Mouse (Mus musculus) neural tube, embryonic 14.5 days (tissue): Measurements from ENCODE around the gene Gm21983. TPM values are rescaled to one million over a fixed set of nuclear protein-coding genes. Genes with fewer than 3 reads are reported as not detected.
A peak's percentile ranks its signal among the peaks of the same experiment; 100 is the strongest.

Experiments
- ATAC-seq: fragments of 200-750 bp; cut with Nextera tagmentation; 2 replicates; pipeline ENCODE4 v1.8.0; 2017; ENCODE audit warnings: low read depth, mild to moderate bottlenecking, moderate TSS enrichment, moderate library complexity
- H3K27ac ChIP-seq: fragments of 300-500 bp; sonication (generic); 2 replicates; pipeline ENCODE4 v1.5.1; 2014; ENCODE audit warnings: low read depth, mild to moderate bottlenecking, control low read depth, low read length, moderate library complexity, mixed read lengths
- H3K27me3 ChIP-seq: fragments of 300-500 bp; sonication (generic); 2 replicates; pipeline ENCODE4 v1.6.1; 2014; ENCODE audit warnings: low read length; ENCODE audit not compliant: control insufficient read depth, insufficient read depth
- H3K36me3 ChIP-seq: fragments of 300-500 bp; sonication (generic); 2 replicates; pipeline ENCODE4 v1.6.1; 2014; ENCODE audit warnings: low read length, mixed read lengths; ENCODE audit not compliant: control insufficient read depth, insufficient read depth
- H3K4me1 ChIP-seq: fragments of 300-500 bp; sonication (generic); 2 replicates; pipeline ENCODE4 v1.6.1; 2014; ENCODE audit warnings: low read length; ENCODE audit not compliant: control insufficient read depth, insufficient read depth
- H3K4me2 ChIP-seq: fragments of 300-500 bp; sonication (generic); 2 replicates; pipeline ENCODE4 v1.6.1; 2014; ENCODE audit warnings: mild to moderate bottlenecking, low read depth, low read length, control low read depth
- H3K4me3 ChIP-seq: fragments of 300-500 bp; sonication (generic); 2 replicates; pipeline ENCODE4 v1.5.1; 2014; ENCODE audit warnings: low read depth, low read length, control low read depth, mixed read lengths
- H3K9ac ChIP-seq: fragments of 300-500 bp; sonication (generic); replicated peaks from 2 replicates; pipeline ENCODE4 v1.6.1; 2014; ENCODE audit warnings: low read depth, mild to moderate bottlenecking, control low read depth, low read length, mixed read lengths
- H3K9me3 ChIP-seq: fragments of 300-500 bp; sonication (generic); 2 replicates; pipeline ENCODE4 v1.6.1; 2016; ENCODE audit warnings: low read length; ENCODE audit not compliant: control insufficient read depth
- WGBS: fragments of 180-500 bp; shearing (Covaris S2); extraction: QIAGEN DNeasy Blood & Tissue Kit; methylation state at CpG from one replicate; pipeline ENCODE4 v1.1.7; 2014; 5-methylcytosine and 5-hydroxymethylcytosine counted together
- polyA plus RNA-seq: library from polyadenylated mRNA; unstranded; fragments of >200 nt; fragmentation: Nextera tagmentation; extraction: Ambion mirVana; gene quantifications from 2 replicates; pipeline ENCODE4 v1.2.1, GENCODE M21; 2014

Gene Gm21983
- polyA plus RNA-seq = 0.94 TPM in 1 of 2 replicates, not detected in the other

DNA sequence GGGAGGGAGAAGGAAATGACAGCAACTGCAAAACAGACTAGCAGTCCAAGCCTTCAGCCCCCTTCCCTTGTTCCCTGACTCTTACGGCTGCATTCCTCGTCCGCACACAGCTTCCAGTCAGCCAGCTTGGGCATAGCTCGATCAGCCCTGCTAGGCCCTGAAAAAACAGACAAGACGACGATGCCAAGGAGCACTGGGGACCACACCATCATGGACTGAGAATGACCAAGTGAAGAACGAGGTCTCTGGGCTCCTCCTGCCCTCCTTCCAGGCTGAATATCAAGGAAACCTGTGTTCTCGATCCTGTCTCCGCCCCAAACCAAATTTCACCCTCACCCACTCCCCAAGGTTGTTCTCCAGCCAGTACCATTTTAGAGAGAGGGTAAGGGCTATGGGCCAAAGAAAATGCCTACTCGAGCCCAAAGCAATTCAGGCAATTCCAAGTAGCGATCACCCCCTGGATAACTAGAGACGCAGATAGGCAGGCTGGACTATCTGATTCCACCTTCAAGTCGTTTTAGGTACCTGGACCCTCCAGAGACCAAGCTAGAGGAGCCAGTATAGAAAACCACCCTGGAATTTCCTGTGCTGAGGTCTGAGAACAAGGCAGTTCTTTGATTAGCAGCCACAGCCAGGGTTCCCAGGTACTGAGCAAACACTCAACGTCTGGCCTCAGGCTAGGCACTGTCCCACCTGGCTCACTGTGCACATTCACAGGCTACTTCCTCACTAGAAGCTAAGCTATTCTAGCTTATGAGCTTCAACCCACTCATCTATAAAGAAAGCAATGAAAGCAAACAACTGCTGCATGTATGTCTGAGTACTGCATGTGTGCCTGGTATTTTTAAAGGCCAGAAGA lies at the start of gene Gm21983, which contains the start of gene Mia:
Gene Gm21983, minus strand, starts transcription at position 250 of the 859 bp plus-strand sequence.
Gene Mia, minus strand, starts transcription at position 321 of the 859 bp plus-strand sequence.
- H3K4me2 ChIP-seq = no peak within 1 kb of the TSS
- no peak for ATAC-seq
- 68% methylated on average over 14 of the region's 14 CpGs for WGBS
- peaks cover 5% of the 10 kb centered on the region for H3K4me1 ChIP-seq
- no peak within 1 kb of the TSS for H3K9ac ChIP-seq
- no peaks in the 10 kb centered on the region for H3K27me3 ChIP-seq
- peaks cover 16% of the 10 kb centered on the region for H3K36me3 ChIP-seq
- H3K9me3 ChIP-seq = no peaks in the 10 kb centered on the region
- no peak within 1 kb of the TSS for H3K4me3 ChIP-seq
- H3K27ac ChIP-seq = peak within 1 kb of the TSS; percentile 82; the same call in 1 of the 2 replicates

- ATAC-seq = no peak
- 21% methylated on average over 6 of the region's 6 CpGs for WGBS
- H3K4me1 ChIP-seq = peaks cover 48% of the 10 kb centered on the region
- H3K27ac ChIP-seq = peak overlapping the region; percentile 83
- H3K36me3 ChIP-seq = no peaks in the 10 kb centered on the region
- H3K9ac ChIP-seq = peak overlapping the region; percentile 86
- peak overlapping the region; percentile 87 for H3K4me2 ChIP-seq
- H3K9me3 ChIP-seq = no peaks in the 10 kb centered on the region
- no peaks in the 10 kb centered on the region for H3K27me3 ChIP-seq
- peak overlapping the region; percentile 89 for H3K4me3 ChIP-seq
Measured at GRCm38 (mm10) chr7:27228865-27229264, 48.0 kb upstream of the Gm21983 start.

- Histone ChIP-seq H3K4me1 (peaks cover 47% of the 10 kb centered on the region), H3K27ac (peak within 1 kb of the TSS; percentile 83), H3K27me3 (no peaks in the 10 kb centered on the region), H3K4me3 (peak within 1 kb of the TSS; percentile 89), H3K9me3 (no peaks in the 10 kb centered on the region), H3K4me2 (peak within 1 kb of the TSS; percentile 87), H3K9ac (peak within 1 kb of the TSS; percentile 86), H3K36me3 (no peaks in the 10 kb centered on the region)
- peak; percentile 84 for ATAC-seq
- WGBS = under 1% methylated on average over 48 of the region's 49 CpGs
Measured at GRCm38 (mm10) chr7:27228281-27228821, 47.5 kb upstream of the Gm21983 start, which contains the start of gene Itpkc. Gene Itpkc (minus strand): TSS chr7:27228661.

- H3K9ac ChIP-seq = peak overlapping the region; percentile 86
- H3K4me1 ChIP-seq = peaks cover 46% of the 10 kb centered on the region
Measured at GRCm38 (mm10) chr7:27227676-27228075, 46.8 kb upstream of the Gm21983 start.

GRCm38 (mm10) chr7:27227276-27227675 lies 46.4 kb upstream of the Gm21983 start:
- Histone ChIP-seq H3K9ac (peak overlapping the region; percentile 86), H3K27me3 (no peaks in the 10 kb centered on the region), H3K36me3 (no peaks in the 10 kb centered on the region), H3K4me1 (peaks cover 46% of the 10 kb centered on the region), H3K4me2 (peak overlapping the region; percentile 87), H3K9me3 (no peaks in the 10 kb centered on the region), H3K27ac (no peak overlapping the region), H3K4me3 (peak overlapping the region; percentile 89)
- ATAC-seq = no peak
- 40% methylated on average over 9 of the region's 9 CpGs for WGBS

More at GRCm38 (mm10) chr7:27227676-27228075, 46.8 kb upstream of the Gm21983 start:
- Histone ChIP-seq H3K4me2 (peak overlapping the region; percentile 87), H3K36me3 (no peaks in the 10 kb centered on the region), H3K27me3 (no peaks in the 10 kb centered on the region), H3K4me3 (peak overlapping the region; percentile 89), H3K9me3 (no peaks in the 10 kb centered on the region), H3K27ac (peak overlapping the region; percentile 83; the same call in 1 of the 2 replicates)
- WGBS = 2% methylated on average over 10 of the region's 10 CpGs
- no peak for ATAC-seq

DNA sequence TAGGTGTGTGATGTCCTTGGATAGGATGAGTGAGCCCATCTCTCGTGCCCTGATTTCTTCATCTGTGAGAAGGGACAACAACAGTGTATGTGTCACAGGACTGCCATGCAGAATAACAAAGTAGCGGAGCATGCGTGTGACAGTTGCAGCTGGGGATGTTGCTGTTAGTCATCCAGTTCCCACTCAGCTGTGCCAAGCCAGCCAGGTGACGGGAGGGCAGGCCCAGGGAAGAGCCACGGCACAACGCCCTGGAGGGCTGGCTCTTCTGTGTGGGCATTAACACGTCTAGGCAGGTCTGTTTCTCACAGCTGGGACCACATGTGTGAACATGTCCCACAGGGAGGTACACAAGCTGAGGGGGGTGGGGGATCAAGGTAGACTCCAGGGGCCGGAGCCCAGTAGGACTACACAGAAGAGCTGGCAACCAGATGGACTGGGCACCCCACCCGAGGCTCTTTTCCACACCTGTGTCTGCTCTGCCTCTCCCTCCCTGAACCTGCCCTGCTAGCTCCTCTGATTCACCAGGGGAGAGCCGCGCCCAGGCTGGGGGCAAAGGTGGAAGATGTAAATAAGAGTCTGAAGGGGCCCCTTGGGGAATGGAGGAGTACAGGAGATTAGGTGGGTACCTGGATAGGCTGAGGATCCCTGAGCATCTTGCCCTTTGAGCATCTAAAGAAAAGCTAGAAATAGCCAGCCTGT lies 44.1 kb upstream of the Gm21983 start:
- Histone ChIP-seq H3K4me1 (peaks cover 46% of the 10 kb centered on the region), H3K27me3 (no peaks in the 10 kb centered on the region)

GRCm38 (mm10) chr7:27222538-27222937 lies 41.7 kb upstream of the Gm21983 start:
- H3K4me3 ChIP-seq = no peak overlapping the region
- H3K27ac ChIP-seq = no peak overlapping the region
- peaks cover 3% of the 10 kb centered on the region; the same call in 1 of the 2 replicates for H3K36me3 ChIP-seq
- 79% methylated on average over 1 of the region's 1 CpGs for WGBS
- no peak overlapping the region for H3K4me2 ChIP-seq
- H3K9me3 ChIP-seq = no peaks in the 10 kb centered on the region
- H3K27me3 ChIP-seq = no peaks in the 10 kb centered on the region
- ATAC-seq = no peak
- peaks cover 41% of the 10 kb centered on the region for H3K4me1 ChIP-seq
- H3K9ac ChIP-seq = no peak overlapping the region

More for the DNA sequence above, 44.1 kb upstream of the Gm21983 start:
- ATAC-seq = no peak
- no peak overlapping the region for H3K27ac ChIP-seq
- peak overlapping the region; percentile 30; the same call in 1 of the 2 replicates for H3K9ac ChIP-seq
- H3K4me2 ChIP-seq = peak overlapping the region; percentile 87
- 65% methylated on average over 11 of the region's 11 CpGs for WGBS
- 0 out of 2 replicates have a peak overlapping the region, but pooled peaks have one; percentile 89 for H3K4me3 ChIP-seq
- H3K36me3 ChIP-seq = no peaks in the 10 kb centered on the region
- no peaks in the 10 kb centered on the region for H3K9me3 ChIP-seq

- ATAC-seq = no peak
- H3K27me3 ChIP-seq = no peaks in the 10 kb centered on the region
- no peak overlapping the region for H3K9ac ChIP-seq
- H3K9me3 ChIP-seq = no peaks in the 10 kb centered on the region
- no peak overlapping the region for H3K4me2 ChIP-seq
- WGBS = 82% methylated on average over 6 of the region's 6 CpGs
- H3K36me3 ChIP-seq = peaks cover 3% of the 10 kb centered on the region; the same call in 1 of the 2 replicates
- no peak overlapping the region for H3K27ac ChIP-seq
- no peak overlapping the region for H3K4me3 ChIP-seq
- H3K4me1 ChIP-seq = peaks cover 35% of the 10 kb centered on the region
Measured at GRCm38 (mm10) chr7:27221939-27222338, 41.1 kb upstream of the Gm21983 start.
